Mouse (Mus musculus): Measurements from ENCODE around the gene Parva. TPM values are rescaled to one million over a fixed set of nuclear protein-coding genes. Genes with fewer than 3 reads are reported as not detected.

Gene Parva
- polyA plus RNA-seq, 1 experiment from 2014 or later = 105 TPM

DNA sequence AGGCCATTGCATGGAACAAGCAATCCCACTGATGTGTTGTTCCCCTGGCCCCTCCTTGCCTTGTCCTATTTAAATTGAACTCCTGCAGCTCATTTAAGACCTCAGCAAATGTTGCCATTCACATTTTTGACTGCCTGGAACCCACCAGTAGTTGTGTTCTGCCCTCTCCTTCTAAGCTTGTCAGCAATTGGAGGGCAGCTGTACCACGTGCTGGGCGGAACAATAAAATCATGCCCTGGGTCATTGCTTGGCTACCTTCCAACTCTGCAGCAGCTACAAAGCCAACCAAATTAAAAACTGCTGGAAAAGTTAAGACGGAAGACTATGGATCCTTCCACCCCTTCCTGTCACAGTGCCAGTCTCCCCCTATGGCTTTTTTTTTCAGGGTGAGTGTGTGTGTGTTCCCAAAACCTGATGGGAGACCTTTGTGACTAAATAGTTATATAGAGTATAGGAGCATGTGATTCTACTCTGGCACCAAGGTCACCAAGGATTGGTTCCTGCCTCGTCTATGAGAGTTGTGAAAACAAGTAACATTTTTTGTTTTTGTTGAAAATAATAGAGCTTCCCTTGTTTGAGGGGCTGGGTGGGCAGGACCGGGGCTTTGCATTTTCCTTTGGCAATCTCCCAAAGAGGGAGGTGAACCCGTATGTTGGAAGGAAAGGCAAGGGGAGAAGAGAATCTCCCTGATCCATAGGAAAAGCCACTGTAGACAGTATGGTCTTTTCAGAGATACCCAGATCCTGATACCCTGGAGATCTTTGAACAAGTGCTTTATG lies 101.5 kb downstream of the Parva start:
- H3K36me3 ChIP-seq (ENCODE audit: insufficient read depth) = no peaks in the 10 kb centered on the region
- H3K27ac ChIP-seq (ENCODE audit: low read depth) = peak overlapping the region; percentile 42; the same call in 1 of the 2 replicates
- H3K4me1 ChIP-seq (ENCODE audit: insufficient read depth) = 0 out of 2 replicates have a peak, but pooled peaks cover 8% of the 10 kb centered on the region
- DNase-seq (peak; percentile 85), ATAC-seq (ENCODE audit: insufficient read depth) (peak; percentile 69)
- H3K27me3 ChIP-seq (ENCODE audit: insufficient read depth, low read length) = no peaks in the 10 kb centered on the region
- no peak overlapping the region for H3K4me2 ChIP-seq
- H3K9me3 ChIP-seq (ENCODE audit: low read depth, low read length) = no peaks in the 10 kb centered on the region
- WGBS = 26% methylated on average over 6 of the region's 6 CpGs
- H3K4me3 ChIP-seq (ENCODE audit: low read depth, low read length) = no peak overlapping the region
- TF ChIP-seq CTCF (IDR thresholded peaks at IDR 0.05; ENCODE audit: low read depth) = no peak
- H3K9ac ChIP-seq = no peak overlapping the region

DNA sequence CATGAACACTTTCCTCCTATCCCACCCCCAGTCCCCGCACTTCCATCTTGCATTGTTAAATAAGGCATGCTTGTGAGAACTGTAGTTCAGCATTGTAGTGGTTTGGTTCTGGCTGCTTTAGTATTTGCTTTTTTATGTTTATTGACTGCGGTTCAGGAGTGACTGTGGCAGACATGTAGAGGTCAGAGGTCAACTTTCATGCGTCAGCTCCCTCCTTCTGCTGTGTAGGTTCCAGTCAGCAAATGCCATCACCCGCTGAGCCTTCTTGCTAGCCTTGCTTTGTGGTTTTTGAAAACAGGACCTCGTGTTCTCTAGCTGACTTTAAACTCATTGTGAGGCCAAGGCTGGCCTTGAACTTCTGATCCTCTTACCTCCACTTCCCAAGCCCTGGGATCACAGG lies 103.6 kb downstream of the Parva start:
- 0 out of 2 replicates have a peak, but pooled peaks cover 8% of the 10 kb centered on the region for H3K4me1 ChIP-seq (ENCODE audit: insufficient read depth)
- no peaks in the 10 kb centered on the region for H3K9me3 ChIP-seq (ENCODE audit: low read depth, low read length)
- H3K27ac ChIP-seq (ENCODE audit: low read depth) = no peak overlapping the region
- no peaks in the 10 kb centered on the region for H3K36me3 ChIP-seq (ENCODE audit: insufficient read depth)
- H3K9ac ChIP-seq = no peak overlapping the region
- no peak for DNase-seq
- TF ChIP-seq CTCF (IDR thresholded peaks at IDR 0.05; ENCODE audit: low read depth) = no peak
- ATAC-seq (ENCODE audit: insufficient read depth) = no peak
- H3K4me3 ChIP-seq (ENCODE audit: low read depth, low read length) = no peak overlapping the region
- H3K27me3 ChIP-seq (ENCODE audit: insufficient read depth, low read length) = no peaks in the 10 kb centered on the region
- H3K4me2 ChIP-seq = no peak overlapping the region
- WGBS = 57% methylated on average over 5 of the region's 5 CpGs

DNA sequence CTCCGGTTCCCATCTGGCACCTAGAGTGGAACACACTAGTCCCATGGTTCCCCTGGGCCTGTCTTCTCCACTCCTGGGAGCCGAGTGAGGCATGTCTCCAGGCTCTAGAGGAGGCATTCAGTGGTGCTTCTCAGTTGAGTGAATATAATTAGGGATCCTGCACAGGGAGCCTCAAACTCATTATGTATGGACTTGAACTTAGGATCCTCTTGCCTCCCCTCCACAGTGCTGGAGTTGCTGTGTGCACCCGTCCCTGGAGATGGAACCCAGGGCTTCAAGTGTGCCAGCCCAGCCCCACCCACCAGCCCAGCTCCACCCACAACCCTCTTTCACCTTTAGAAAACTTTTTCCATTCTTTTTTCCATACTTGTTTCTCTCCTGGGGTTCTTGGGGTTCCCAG lies 106.8 kb downstream of the Parva start:
- ATAC-seq (ENCODE audit: insufficient read depth) (no peak), DNase-seq (no peak)
- no peak overlapping the region for H3K9ac ChIP-seq
- no peaks in the 10 kb centered on the region for H3K9me3 ChIP-seq (ENCODE audit: low read depth, low read length)
- 78% methylated on average over 3 of the region's 3 CpGs for WGBS
- H3K27ac ChIP-seq (ENCODE audit: low read depth) = peak overlapping the region; percentile 24; the same call in 1 of the 2 replicates
- H3K36me3 ChIP-seq (ENCODE audit: insufficient read depth) = no peaks in the 10 kb centered on the region
- H3K4me1 ChIP-seq (ENCODE audit: insufficient read depth) = no peaks in the 10 kb centered on the region
- TF ChIP-seq CTCF (IDR thresholded peaks at IDR 0.05; ENCODE audit: low read depth) = no peak
- H3K4me2 ChIP-seq = no peak overlapping the region
- no peaks in the 10 kb centered on the region for H3K27me3 ChIP-seq (ENCODE audit: insufficient read depth, low read length)
- H3K4me3 ChIP-seq (ENCODE audit: low read depth, low read length) = no peak overlapping the region

DNA sequence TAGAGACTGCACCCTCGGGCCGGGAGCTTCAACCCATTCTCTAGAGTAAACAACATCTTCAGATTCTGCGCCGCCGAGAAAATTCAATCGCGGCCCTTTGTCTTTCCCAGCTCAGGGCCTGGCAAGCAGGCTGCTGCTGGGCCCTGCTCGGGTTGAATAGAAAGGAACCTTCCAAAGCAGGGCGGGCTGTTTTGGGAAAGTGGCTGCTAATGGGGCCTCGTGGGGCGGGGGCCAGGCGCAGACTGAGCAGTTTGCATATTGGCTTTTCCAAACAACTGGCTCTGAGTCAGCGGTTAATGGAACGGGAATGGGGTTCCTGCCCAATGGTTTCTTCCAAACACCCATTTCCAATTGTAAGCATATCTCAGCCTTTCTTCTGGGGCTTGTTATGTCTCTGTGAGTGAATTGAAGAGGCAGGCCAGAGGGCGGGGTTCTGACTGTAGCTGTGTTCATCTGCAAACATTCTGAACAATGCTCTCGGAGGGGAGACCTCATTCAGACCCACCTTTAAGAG lies 108.2 kb downstream of the Parva start:
- peak overlapping the region; percentile 32 for H3K9ac ChIP-seq
- peak; percentile 82 for DNase-seq
- peak; percentile 90 for ATAC-seq (ENCODE audit: insufficient read depth)
- peak overlapping the region; percentile 84 for H3K27ac ChIP-seq (ENCODE audit: low read depth)
- no peaks in the 10 kb centered on the region for H3K36me3 ChIP-seq (ENCODE audit: insufficient read depth)
- H3K4me1 ChIP-seq (ENCODE audit: insufficient read depth) = no peaks in the 10 kb centered on the region
- 10% methylated on average over 16 of the region's 16 CpGs for WGBS
- H3K27me3 ChIP-seq (ENCODE audit: insufficient read depth, low read length) = no peaks in the 10 kb centered on the region
- H3K9me3 ChIP-seq (ENCODE audit: low read depth, low read length) = no peaks in the 10 kb centered on the region
- no peak overlapping the region for H3K4me3 ChIP-seq (ENCODE audit: low read depth, low read length)
- H3K4me2 ChIP-seq = peak overlapping the region; percentile 33; the same call in 1 of the 2 replicates
- TF ChIP-seq CTCF (IDR thresholded peaks at IDR 0.05; ENCODE audit: low read depth) = no peak

DNA sequence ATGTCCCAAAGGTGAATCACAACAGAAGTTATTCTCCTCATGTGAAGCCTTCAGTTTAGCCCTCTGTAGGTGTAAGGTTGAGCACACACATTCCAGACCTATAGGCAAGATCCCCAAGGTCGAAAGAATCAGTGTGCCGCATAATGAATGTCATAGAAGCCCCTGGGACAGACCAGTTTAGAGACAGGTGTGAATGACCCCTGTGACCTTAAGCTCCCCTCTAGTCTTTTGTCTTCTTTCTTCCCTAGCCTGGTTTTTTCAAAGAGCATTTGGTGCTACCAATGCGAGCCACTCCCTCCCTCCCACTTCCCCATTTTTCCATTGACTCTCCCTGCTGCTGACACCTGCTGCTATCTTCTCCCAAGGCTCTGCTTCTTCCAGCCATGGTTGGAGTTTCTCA lies 121.8 kb downstream of the Parva start:
- Histone ChIP-seq H3K9me3 (ENCODE audit: low read depth, low read length) (no peaks in the 10 kb centered on the region), H3K4me3 (ENCODE audit: low read depth, low read length) (no peak overlapping the region), H3K36me3 (ENCODE audit: insufficient read depth) (peaks cover 34% of the 10 kb centered on the region), H3K4me2 (no peak overlapping the region), H3K27ac (ENCODE audit: low read depth) (no peak overlapping the region), H3K4me1 (ENCODE audit: insufficient read depth) (no peaks in the 10 kb centered on the region), H3K9ac (no peak overlapping the region), H3K27me3 (ENCODE audit: insufficient read depth, low read length) (no peaks in the 10 kb centered on the region)
- ATAC-seq (ENCODE audit: insufficient read depth) (no peak), DNase-seq (no peak)
- no peak for TF ChIP-seq CTCF (IDR thresholded peaks at IDR 0.05; ENCODE audit: low read depth)
- 80% methylated on average over 3 of the region's 3 CpGs for WGBS

DNA sequence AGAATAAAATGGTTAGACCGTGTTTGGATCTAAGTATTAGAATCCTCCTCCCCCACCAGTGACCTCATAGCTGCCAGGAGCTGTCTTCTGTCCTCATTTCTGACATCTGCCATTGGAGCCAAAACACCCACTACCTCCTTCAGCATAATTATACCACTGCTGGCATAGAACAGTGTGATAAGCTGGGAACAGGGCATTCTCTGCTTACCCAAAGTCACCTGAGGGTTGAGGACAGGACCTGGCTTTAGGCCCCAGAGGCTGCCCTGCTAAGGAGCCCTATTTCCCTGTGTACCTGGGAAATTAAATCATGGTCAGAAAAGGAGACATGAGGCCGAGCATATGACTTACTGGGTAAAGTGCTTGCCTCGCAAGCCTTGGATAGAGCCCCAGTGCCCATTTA lies 134.2 kb downstream of the Parva start:
- Histone ChIP-seq H3K27me3 (ENCODE audit: insufficient read depth, low read length) (no peaks in the 10 kb centered on the region), H3K9me3 (ENCODE audit: low read depth, low read length) (no peaks in the 10 kb centered on the region), H3K4me3 (ENCODE audit: low read depth, low read length) (no peak overlapping the region), H3K36me3 (ENCODE audit: insufficient read depth) (peaks cover 29% of the 10 kb centered on the region), H3K27ac (ENCODE audit: low read depth) (no peak overlapping the region), H3K4me1 (ENCODE audit: insufficient read depth) (no peaks in the 10 kb centered on the region), H3K9ac (no peak overlapping the region), H3K4me2 (no peak overlapping the region)
- no peak for TF ChIP-seq CTCF (IDR thresholded peaks at IDR 0.05; ENCODE audit: low read depth)
- DNase-seq = no peak
- 77% methylated on average over 3 of the region's 3 CpGs for WGBS
- no peak for ATAC-seq (ENCODE audit: insufficient read depth)

DNA sequence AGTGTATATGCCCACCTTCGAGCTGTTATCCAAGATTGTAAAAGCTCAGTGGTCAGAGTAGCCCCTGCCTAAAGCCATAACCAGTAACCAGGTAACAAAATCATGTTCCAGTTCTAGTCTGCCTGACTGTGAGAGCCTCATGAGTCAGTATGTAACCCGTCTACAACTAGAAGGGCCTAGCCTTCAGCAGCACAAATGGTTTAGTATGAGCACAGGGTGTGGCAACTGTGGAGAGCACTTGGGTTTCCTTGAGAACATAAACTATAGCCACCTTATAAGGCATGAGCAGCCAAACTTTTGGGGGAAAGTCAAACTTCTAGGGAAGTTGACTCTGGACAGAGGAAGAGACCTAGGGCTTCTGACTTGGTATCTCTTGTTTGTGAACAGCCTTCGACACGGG lies 139.7 kb downstream of the Parva start:
- Histone ChIP-seq H3K4me3 (ENCODE audit: low read depth, low read length) (no peak overlapping the region), H3K4me1 (ENCODE audit: insufficient read depth) (no peaks in the 10 kb centered on the region), H3K36me3 (ENCODE audit: insufficient read depth) (peaks cover 32% of the 10 kb centered on the region), H3K27ac (ENCODE audit: low read depth) (no peak overlapping the region), H3K9me3 (ENCODE audit: low read depth, low read length) (no peaks in the 10 kb centered on the region), H3K4me2 (no peak overlapping the region), H3K27me3 (ENCODE audit: insufficient read depth, low read length) (no peaks in the 10 kb centered on the region), H3K9ac (no peak overlapping the region)
- TF ChIP-seq CTCF (IDR thresholded peaks at IDR 0.05; ENCODE audit: low read depth) = no peak
- no peak for ATAC-seq (ENCODE audit: insufficient read depth)
- 86% methylated on average over 4 of the region's 4 CpGs for WGBS
- DNase-seq = no peak
